In the genomic region with DNA sequence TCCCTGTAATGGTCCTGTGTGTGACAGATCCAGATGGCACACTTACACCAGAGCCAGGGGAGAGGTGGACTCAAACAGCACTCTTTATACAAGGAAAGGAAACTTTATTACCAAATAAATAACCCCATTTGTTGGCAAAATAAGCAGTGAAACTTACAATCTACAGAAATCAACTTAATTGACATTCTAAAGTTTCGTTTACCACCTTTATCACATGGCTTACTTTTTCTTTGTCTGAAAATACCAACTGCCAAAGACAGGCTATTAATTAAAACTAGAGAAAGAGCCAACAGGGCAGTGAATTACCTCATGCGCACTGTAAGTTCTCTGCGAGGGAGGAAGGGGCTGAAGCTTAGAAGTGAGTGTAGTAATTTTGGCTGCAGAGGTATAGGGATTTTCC, we compare ENCODE assay signal across 9 mouse cellular contexts.
A peak's percentile ranks its signal among the peaks of the same experiment; 100 is the strongest.
DNase-seq lines count a peak whose midpoint lies in the region; ATAC-seq and TF ChIP-seq lines count a peak whose summit lies in the region.
"Had no signal": no experiment of that assay in that cellular context is flagged by ENCODE, and none has a peak within 500 bp of the region (broad histone marks: within the 10 kb centered on the region; RNA-seq: fewer than 3 reads in every experiment).

No protein-coding gene starts in this region.

- H3K36me3 ChIP-seq in kidney, embryonic 15.5 days: no peaks in the 10 kb centered on the region
- H3K36me3 ChIP-seq in embryonic facial prominence, embryonic 13.5 days: no peaks in the 10 kb centered on the region
- H3K36me3 ChIP-seq in forebrain, postnatal 0 days (ENCODE audit: insufficient read depth): 0 out of 2 replicates have a peak, but pooled peaks cover 3% of the 10 kb centered on the region
- no peaks in the 10 kb centered on the region for H3K36me3 ChIP-seq in midbrain, embryonic 16.5 days (ENCODE audit: control insufficient read depth, insufficient read depth, low read length)

- H3K9ac ChIP-seq in kidney, embryonic 15.5 days: no peak overlapping the region
- peak overlapping the region; percentile 83; the same call in 1 of the 2 replicates for H3K9ac ChIP-seq in embryonic facial prominence, embryonic 13.5 days
- no peak overlapping the region for H3K9ac ChIP-seq in forebrain, postnatal 0 days
- no peak overlapping the region for H3K9ac ChIP-seq in midbrain, embryonic 16.5 days (ENCODE audit: low read depth, low read length)

- no peak for ATAC-seq in kidney, embryonic 15.5 days (replicated peaks; ENCODE audit: low FRiP score)
- ATAC-seq in embryonic facial prominence, embryonic 13.5 days (ENCODE audit: insufficient number of reproducible peaks, insufficient read depth, low FRiP score, low TSS enrichment, low read depth): no peak
- no peak for ATAC-seq in forebrain, postnatal 0 days
- ATAC-seq in midbrain, embryonic 16.5 days: no peak
- no peak for ATAC-seq in CD4-positive, CD25-positive, alpha-beta regulatory T cell, adult 4 months

- peak overlapping the region; percentile 88 for H3K27ac ChIP-seq in kidney, embryonic 15.5 days
- H3K27ac ChIP-seq in embryonic facial prominence, embryonic 13.5 days: peak overlapping the region; percentile 98
- 0 out of 2 replicates have a peak overlapping the region, but pooled peaks have one; percentile 15 for H3K27ac ChIP-seq in forebrain, postnatal 0 days (ENCODE audit: low read depth, low read length)
- peak overlapping the region; percentile 60; the same call in 1 of the 2 replicates for H3K27ac ChIP-seq in midbrain, embryonic 16.5 days (ENCODE audit: low read length)

- DNase-seq in kidney, adult 18-20 months: no peak
- DNase-seq in forebrain, postnatal 0 days: no peak
- DNase-seq in frontal cortex, adult 2 months (ENCODE audit: extremely low spot score in 1 of 2, low spot score in 1 of 2): no peak
- DNase-seq: heart, postnatal 10 days; thymus, postnatal 4 days had no signal

- H3K4me3 ChIP-seq in kidney, embryonic 15.5 days (replicated peaks): no peak overlapping the region
- 0 out of 2 replicates have a peak overlapping the region, but pooled peaks have one; percentile 1 for H3K4me3 ChIP-seq in embryonic facial prominence, embryonic 13.5 days
- H3K4me3 ChIP-seq in forebrain, postnatal 0 days (ENCODE audit: low read depth, low read length): no peak overlapping the region
- H3K4me3 ChIP-seq in midbrain, embryonic 16.5 days (ENCODE audit: low read depth, low read length): no peak overlapping the region

- H3K27me3 ChIP-seq in kidney, embryonic 15.5 days: no peaks in the 10 kb centered on the region
- no peaks in the 10 kb centered on the region for H3K27me3 ChIP-seq in embryonic facial prominence, embryonic 13.5 days
- H3K27me3 ChIP-seq in forebrain, postnatal 0 days (ENCODE audit: insufficient read depth, low read length): no peaks in the 10 kb centered on the region
- H3K27me3 ChIP-seq in midbrain, embryonic 16.5 days (ENCODE audit: control insufficient read depth, insufficient read depth, low read depth, low read length): no peaks in the 10 kb centered on the region

- 39% methylated on average over 3 of the region's 3 CpGs for WGBS in kidney, embryonic 15.5 days
- WGBS in embryonic facial prominence, embryonic 13.5 days: 59% methylated on average over 3 of the region's 3 CpGs
- WGBS in forebrain, postnatal 0 days: 22% methylated on average over 3 of the region's 3 CpGs
- WGBS in midbrain, embryonic 16.5 days: 72% methylated on average over 3 of the region's 3 CpGs

- no peak overlapping the region for H3K4me2 ChIP-seq in kidney, embryonic 15.5 days
- peak overlapping the region; percentile 67 for H3K4me2 ChIP-seq in embryonic facial prominence, embryonic 13.5 days
- H3K4me2 ChIP-seq in forebrain, postnatal 0 days (ENCODE audit: low read depth): no peak overlapping the region
- no peak overlapping the region for H3K4me2 ChIP-seq in midbrain, embryonic 16.5 days (ENCODE audit: low read length)

- peaks cover 84% of the 10 kb centered on the region for H3K4me1 ChIP-seq in kidney, embryonic 15.5 days
- H3K4me1 ChIP-seq in embryonic facial prominence, embryonic 13.5 days: peaks cover 92% of the 10 kb centered on the region
- peaks cover 42% of the 10 kb centered on the region for H3K4me1 ChIP-seq in forebrain, postnatal 0 days (ENCODE audit: insufficient read depth)
- H3K4me1 ChIP-seq in midbrain, embryonic 16.5 days (ENCODE audit: control insufficient read depth, insufficient read depth, low read length): peaks cover 58% of the 10 kb centered on the region

- no peak for TF ChIP-seq CTCF in forebrain, postnatal 0 days (IDR thresholded peaks at IDR 0.05; ENCODE audit: low read depth)

- no peaks in the 10 kb centered on the region for H3K9me3 ChIP-seq in kidney, embryonic 15.5 days (replicated peaks)
- no peaks in the 10 kb centered on the region for H3K9me3 ChIP-seq in embryonic facial prominence, embryonic 13.5 days
- H3K9me3 ChIP-seq in forebrain, postnatal 0 days (ENCODE audit: low read length): no peaks in the 10 kb centered on the region
- no peaks in the 10 kb centered on the region for H3K9me3 ChIP-seq in midbrain, embryonic 16.5 days (replicated peaks; ENCODE audit: control insufficient read depth, low read length, poor library complexity, severe bottlenecking)

Comparison
In these comparisons a context has a peak if more than half of its experiments do, and no peak if none do; other contexts are left out.
1. H3K27ac ChIP-seq: peak in every context shown above with its lines; median percentile 98 in embryonic facial prominence, embryonic 13.5 days; 88 in kidney, embryonic 15.5 days; 60 in midbrain, embryonic 16.5 days; 15 in forebrain, postnatal 0 days.